Mouse (Mus musculus) cerebellum, adult 2 months (tissue): ENCODE measurements around the gene Lsp1.

Experiments used
- CTCF ChIP-seq: fragments of 200-500 bp; IDR thresholded peaks from 2 replicates; pipeline ENCODE4 v1.5.1; 2011; ENCODE audit warnings: low read depth, mild to moderate bottlenecking, control low read depth, low read length, moderate library complexity, borderline replicate concordance; ENCODE audit not compliant: insufficient read depth
- POLR2A ChIP-seq: fragments of 200-500 bp; IDR thresholded peaks from 2 replicates; pipeline ENCODE4 v1.6.1; 2011; ENCODE audit warnings: low read length, control low read depth, borderline replicate concordance; ENCODE audit not compliant: insufficient read depth

GRCm38 (mm10) chr7:142460636-142461077, at the start of gene Lsp1:
- TF ChIP-seq CTCF = no peak
- no peak for TF ChIP-seq POLR2A
